Mouse (Mus musculus) neural tube, embryonic 10.5 days (tissue): ENCODE results near the gene Sidt1.

Experiments
- DNase-seq: peaks from one replicate; pipeline ENCODE4 v3.0.0-alpha.2; 2017; ENCODE audit warnings: low spot score; ENCODE audit errors: extremely low spot score

Sidt1 gene

DNA sequence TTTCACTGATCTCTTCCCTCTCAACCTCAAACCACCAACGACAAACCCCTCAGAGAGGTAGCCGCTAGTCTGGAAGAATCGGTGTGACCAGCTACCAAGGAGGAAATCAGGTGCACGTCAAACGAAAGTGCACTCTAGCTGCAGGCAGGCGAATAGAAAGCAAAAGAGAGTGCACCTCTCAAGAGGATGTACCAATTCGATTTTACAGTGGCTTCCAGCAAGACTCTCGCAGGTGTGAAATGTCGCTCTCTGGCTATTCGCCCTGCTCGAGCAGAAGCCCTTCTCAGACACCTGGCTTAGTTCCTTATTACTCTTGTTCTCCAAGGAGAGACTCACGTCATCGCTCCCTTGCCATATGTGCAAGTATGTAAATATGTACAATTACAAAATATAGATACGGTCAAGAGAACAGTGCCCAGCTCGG is at the start of gene Sidt1:
Gene Sidt1, minus strand, starts transcription at position 336 of the 424 bp plus-strand sequence.
- no peak for DNase-seq

DNA sequence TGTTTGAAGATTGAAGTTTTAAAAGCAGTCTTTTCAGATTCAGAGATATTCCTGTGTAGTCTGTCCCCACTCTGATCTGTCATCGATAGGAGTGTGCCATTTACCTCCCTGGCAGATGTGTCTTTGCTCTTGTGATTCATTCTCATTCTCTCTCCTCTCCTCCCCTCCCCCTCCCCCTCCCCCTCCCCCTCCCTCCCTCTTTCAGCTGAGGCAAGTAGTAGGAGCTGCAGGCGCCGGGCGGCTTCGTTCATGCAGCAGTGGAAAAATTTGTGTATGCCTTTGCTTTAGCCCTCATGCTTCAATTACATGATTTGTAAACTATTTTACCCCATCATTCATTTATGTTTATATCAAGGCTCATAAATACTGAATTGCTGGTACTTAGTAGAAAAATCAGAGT is 48.6 kb upstream of the Sidt1 start:
- peak; percentile 22 for DNase-seq

DNA sequence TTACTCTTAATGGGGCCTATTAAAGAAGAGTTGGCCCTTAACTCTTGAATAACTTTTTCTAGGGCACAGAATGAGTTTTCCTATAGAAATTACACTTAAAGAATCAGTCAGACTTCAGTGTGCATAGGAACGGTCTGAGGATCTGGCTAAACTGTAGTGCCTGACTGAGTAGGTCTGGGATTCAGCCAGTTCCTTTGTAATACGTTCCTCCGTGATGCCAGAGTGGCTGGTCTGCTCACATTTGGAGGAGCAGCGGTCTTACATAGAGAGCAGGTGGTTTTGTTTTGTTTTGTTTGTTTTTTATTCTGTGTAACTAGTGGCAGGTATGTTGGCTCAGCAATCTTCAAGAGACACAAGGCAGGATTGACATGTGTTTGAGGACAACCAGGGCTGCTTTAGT is 47.0 kb upstream of the Sidt1 start:
- no peak for DNase-seq

DNA sequence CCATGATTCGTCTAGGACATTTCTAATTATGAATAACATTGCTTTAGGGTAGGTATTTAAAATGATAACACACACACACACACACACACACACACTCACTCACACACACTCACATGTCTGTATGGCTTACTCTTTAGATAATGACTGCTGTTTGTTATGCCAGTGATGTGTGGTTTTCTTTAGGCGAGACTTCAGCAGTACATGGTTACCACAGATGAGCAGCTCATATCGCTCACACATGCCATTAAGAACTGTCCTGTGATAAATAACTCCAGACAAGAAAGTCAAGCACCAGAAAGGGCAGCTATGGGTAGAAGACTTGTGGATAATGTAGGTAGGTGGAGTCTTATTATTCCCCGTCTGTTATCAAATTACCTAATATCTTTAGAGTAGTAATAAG is 42.5 kb upstream of the Sidt1 start:
- DNase-seq, result no peak

DNA sequence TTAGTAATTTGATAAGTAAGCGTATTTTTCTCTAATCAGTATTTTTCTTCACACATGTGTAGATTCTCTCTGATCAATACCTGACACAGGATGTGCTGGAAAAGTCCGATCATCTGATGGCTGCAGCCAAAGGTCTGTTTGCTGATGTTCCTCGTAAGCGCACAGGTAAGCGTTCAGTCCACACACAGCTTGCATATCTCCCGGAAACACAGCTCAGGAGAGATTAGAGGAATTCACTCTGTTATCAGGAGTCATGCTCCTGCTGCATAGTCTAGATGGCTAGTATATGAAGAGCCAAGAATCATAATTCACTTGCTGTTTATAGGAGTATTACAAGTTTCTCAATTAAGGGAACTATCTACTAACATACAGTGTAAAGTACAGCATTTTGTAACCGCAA is 32.5 kb upstream of the Sidt1 start:
- no peak for DNase-seq

DNA sequence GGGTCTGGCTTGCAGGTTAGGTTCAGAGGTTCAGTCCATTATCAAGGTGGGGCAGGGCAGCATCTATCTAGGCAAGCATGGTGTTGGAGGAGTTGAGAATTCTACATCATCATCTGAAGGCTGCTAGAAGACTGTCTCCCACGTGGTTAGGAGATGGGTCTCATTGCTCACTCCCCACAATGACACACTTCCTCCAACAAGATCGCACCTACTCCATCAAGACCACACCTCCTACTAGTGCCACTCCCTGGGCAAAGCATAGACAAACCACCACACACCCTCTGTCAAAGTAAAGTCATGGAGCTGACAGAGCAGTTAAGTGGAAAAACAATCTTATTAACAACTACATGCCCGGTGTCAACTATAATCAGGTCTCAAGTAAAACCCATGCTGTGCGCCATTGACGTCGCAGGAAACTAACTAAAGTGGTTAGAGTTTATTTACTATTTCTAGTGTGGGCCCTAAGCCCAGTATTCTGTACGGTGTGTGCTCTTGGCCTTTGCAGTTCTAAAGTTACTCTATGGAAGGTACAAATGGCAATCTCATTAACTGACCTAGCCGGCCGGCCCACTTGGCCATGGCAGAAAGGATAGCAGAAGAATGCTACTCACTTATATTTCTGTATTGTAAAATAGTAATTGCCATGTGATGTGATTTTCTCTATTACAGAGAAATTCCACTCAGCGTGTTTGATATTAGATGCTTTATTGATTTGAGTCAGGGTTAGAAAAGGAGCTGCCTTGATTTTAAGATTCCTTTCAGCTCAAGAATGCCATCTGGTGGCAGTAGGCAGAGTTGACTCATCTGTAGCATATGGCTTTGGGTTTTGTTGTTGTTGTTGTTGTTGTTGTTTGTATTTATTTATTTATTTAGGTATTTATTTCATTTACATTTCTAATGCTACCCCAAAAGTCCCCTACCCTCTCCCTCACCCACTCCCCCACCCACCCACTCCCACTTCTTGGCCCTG is 29.2 kb upstream of the Sidt1 start:
- no peak for DNase-seq

DNA sequence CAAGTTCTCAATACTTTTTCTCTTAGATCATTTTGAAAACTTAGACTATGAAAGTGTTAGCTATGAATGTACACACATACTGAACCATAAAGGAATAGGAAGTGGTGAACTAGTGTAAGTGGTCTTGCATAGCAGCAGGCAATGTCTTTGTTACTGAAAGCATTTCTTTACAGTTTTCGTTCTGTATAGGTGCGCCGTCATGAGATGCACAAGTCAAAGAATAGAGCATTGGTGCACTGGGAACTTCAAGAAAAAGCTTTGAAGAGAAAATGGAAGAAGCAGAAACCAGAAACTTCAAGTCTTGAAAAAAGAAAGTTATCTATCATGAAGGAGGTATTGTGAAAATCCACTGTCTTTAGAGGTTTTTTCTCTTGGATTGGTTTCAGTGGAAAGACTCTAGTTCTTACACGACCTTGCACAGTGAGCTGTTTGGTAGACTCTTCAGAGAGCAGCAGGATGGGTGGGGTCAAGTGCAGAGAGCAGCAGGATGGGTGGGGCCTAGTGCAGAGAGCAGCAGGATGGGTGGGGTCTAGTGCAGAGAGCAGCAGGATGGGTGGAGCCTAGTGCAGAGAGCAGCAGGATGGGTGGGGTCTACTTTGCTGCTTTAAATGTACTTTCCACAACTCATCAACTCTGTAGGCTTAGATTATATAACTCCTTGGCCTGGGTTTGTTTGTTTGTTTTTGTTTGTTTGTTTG is 24.7 kb upstream of the Sidt1 start:
- no peak for DNase-seq

DNA sequence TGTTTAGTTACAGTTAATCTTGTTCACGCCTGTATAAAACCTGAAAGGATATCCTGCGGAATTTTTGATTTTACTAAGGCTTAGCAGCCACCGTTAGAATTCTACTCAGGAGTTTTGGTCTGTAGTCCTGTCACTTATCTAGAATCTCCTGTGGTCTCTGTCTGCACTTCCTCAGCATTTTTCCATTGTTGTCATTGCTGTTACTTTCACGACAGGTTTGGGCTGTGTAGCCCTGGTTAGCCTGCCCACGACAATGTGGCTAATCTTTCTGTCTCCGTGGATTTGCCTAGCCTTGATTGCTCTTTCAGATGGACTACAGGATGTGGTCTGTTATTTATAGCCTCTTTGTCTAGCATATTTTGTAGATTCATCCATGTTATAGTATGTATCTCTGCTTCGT is 23.3 kb upstream of the Sidt1 start:
- DNase-seq, result no peak

DNA sequence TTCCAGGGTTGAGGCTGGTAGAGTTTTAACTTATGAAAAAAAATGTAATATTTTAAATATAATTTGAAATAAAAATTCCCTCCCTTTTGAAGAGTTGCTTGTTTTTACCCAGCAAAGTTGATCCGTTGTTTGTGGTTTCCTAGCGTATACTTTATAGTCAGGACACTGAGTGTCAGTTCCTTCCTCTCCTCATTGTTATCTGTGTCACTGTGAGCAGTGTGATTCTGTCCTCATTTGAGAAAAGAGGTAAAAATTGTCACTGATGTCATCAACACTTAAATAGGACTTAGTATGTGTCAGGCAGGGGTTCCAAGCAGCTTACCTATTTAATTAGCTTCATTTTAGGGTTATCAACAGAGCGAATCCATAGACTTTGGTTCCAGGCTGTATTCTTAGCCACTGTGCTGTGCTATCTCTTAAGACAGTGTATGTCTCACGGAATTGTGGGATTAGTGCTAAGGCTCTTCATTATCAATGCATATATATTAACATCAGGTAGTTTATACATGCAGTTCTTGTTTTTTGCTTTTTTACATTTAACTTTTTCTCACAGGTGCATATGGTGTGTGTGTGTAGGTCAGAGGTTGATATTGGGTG is 16.9 kb upstream of the Sidt1 start:
- no peak for DNase-seq

DNA sequence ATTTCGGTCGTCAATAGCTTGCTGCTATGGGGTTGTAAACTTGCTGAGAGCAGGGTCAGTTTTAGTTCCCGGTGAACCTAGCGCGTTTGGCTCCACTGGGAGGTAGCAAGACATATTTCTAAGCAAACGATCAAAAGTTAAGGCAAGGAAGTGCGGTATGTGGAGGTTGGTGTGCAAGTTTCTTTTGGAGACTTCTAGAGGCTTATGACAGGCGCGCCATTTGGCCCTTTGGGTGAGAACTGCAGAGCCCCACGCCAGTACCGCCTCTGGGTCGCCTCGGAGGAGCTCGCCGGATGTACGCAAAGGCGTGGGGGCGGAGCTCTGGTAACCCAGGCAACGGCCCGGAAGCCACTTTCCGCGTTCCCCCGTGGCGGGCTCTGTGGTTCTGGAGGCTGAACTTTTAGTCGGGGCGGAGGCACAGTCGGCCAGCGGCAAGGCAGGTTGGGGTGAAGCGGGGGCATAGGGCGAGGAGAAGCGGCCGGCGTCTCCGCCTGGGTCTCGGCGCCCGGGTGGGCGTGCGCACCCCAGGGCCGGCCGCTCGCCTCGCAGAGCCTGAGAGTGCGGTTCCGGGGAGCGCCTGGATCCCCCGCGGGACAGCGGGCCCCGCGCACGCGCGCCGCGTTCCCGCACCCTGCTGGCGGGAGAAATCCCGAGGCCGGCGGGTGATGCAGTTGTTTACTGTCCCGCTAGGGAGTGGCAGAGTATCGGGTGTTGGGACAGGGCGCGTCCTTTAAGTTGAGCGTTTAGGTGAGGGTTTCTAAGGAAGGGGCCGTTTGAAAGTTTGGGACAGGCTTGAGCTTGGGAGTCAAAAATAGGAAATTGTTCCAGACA is 14.3 kb upstream of the Sidt1 start, which contains the start of gene Spice1:
Gene Spice1, plus strand, starts transcription at position 51 of the 831 bp plus-strand sequence.
- peak; percentile 96 for DNase-seq

DNA sequence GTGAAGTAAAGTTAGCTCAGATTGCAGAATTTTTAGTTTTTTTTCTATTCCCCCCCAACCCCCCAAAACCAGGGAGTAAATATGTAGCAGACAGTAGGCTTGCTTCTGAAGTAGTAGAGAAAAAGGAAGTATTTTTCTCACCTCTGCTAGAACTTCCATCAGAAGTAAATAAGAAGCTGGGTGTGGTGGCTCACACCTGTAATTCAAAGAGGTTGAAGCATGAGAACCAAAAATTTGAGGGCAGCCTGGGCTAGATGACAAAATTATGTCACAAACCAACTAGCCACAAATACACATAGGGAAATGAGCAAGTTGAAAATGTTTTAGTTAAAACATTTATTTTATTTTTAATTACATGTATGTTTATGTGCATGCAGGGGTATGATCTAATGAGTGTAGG is 4.5 kb upstream of the Sidt1 start:
- no peak for DNase-seq

DNA sequence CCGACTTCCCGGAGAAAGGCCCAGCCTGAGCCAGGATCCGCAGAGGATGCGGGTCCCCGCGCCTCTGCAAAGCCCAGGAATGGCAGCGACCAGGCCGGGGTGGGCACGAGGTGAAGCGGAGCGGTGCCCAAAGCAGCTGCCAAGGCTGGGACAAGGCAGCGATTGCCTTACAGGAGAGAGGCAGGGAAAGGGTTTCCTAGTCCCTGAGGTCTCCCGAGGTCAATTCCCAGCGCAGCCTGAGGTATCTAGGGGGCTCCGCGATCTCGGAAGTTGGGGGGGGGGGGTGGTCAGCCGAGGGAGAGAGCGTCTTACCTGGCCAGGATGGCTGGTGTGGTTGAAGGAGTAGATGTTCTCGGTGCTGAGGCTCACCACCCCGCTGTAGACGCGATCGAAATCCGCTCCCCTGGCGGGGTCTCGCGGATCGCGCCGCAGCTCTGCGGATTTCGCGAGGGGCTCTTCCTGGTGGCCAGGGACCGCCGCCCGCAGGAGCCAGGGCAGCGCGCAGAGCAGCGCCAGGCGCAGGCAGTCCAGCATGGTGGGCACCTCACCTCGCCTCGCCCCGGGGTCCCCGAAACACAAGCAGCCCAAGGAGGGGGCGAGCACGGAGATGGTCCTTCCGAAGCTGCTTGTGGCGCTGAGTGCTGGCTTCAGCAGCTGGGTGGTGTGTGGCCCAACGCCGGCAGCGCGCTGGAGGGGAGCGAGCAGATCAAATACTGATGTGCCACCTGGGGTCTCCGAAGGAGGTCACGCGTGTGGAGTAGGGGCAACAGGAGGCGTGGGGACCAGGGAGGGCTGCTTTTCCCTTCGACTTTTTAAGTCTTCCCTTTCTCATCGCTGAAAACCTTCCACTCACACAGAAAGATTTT is 768 bp downstream of the Sidt1 start:
- DNase-seq, result peak; percentile 67

DNA sequence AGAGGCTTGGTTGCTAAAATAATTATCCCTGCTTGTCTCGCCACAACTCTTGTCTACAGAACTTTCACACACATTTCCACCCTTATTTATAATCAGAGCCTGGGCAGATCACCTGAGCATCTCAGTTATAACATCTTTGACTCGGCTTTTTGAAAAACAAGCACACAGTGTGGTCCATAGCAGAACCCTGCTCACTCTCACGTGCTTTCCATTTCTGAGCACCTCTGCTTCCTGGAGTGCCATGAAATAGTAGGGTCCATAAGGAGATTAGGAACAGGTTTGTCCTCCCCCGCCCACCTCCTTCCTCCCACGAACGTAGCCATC is 1.4 kb downstream of the Sidt1 start:
- DNase-seq, result no peak

DNA sequence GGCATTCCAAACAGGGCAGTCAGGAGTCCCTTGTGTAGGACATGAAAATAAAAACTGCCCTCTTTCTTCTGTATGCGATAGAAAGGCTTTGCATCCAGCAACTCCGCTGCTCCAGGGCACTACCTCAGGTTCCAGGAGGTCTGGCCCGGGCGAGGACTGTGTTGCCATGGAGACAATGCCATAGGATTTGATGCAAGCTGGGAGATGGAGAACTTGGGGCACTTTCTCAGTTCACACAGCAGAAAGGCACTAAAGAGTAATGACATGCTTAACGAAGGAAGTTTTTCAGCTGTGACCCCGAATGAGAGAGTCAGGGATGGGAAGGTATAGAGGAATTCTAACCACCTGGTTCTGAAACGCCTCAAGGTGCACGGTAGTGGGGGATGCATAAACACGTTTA is 1.8 kb downstream of the Sidt1 start:
- DNase-seq, result no peak

DNA sequence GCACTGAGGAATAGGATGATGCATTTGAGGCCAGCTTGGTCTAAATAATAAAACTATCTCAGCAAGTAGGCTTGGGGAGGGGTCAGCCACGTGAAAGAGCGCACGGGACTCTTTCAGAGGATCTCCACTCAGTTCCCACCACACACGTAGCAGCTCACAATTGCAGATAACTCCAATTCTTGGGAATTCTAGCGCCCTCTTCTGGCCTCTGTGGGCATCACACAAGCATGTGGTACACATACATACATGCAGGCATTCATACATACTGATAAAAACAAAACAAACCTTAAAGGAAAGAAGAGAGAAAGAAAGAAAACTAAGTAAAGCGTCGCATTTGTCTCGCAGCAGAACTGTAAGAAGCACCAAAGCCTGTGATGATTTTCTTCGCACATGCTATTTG is 2.3 kb downstream of the Sidt1 start:
- DNase-seq, result no peak

DNA sequence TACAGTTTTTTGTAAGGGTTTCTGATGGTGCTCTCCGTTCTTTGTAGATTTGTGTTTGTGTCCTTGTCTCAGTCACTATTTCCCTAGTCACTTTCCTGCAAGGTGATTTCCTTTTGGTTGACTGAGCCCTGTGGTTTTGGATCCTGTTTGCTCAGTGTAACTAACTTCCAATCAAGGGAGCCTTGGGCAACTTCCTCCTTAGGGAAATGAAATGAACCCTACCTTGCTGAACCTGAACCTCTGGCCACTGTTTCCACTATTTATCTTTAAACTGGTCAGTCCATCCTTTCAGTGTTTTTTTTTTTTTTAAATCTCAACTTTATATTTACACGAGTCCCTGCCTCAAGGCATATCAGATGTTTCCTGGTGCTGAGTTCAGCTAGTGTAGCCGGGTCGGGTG is 4.4 kb downstream of the Sidt1 start:
- DNase-seq, result no peak

DNA sequence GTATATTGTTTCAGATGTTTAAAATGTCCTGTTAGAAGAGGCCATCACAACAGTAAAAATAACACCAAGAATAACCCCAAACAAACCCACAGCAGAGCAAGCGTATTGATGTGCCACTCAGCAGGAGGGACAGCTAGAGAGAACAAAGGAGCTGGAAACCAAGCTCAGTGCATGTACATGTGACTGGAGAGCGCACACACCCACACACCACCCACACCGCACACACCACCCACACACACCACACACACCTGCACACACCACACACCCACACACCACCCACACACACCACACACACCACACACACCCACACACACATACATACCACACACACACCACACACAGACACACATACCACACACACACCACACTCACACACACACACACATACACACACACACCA is 12.8 kb downstream of the Sidt1 start:
- no peak for DNase-seq

DNA sequence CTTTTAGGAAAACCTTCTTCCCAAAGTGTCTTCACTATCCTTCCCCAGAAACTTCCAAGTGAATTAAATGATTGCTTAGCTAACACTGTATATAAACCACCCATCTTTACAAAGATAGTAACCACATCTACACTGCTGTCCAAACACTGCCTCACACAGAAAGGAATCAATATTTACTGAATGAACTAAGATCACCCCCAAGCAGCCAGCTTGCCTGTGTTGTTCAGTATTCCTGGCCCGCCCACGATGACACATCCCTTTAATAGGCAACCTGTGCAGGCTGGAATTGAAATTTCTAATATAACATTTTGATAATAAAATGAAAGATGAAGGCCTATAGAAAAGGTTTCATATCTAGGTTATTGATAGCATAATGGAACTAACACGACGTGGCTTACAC is 16.6 kb downstream of the Sidt1 start:
- no peak for DNase-seq

DNA sequence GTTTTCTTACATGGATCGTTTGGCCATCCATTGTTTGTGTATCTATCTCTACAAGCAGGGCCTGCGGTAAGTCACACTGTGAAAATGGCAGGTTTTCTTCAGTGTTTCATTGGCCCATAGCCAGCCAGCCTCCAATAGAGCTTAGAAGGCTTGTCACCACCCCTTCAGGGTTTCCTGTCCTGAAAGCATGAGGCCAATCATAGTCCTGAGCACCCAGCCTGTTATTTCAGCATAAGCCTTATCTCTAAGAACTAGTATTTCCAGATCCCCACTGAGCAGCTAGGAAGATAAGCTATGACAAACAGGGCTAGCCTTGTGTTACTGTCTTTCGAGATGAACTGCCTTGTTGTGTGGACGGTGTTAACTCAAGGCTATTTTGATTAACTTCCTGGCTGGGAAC is 19.6 kb downstream of the Sidt1 start:
- DNase-seq, result no peak

DNA sequence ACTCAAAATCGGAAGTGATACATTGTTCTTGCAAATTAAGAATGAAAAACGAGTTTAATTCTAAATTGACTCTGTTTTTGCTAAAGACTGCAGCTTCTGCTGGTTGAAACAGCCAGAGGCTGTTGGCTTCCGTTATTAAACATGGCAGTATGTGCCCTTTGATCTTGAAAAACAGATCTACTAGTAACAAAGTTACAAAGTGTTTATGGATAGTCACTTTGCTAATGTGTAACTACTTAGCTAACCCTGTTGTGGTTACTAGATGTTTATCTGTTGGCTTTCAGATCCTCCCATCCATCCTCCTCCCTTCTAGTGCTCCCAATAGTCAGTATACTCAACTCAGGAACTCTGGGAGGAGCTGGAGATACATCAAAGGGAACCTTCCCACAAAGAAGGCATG is 27.4 kb downstream of the Sidt1 start:
- DNase-seq, result no peak

DNA sequence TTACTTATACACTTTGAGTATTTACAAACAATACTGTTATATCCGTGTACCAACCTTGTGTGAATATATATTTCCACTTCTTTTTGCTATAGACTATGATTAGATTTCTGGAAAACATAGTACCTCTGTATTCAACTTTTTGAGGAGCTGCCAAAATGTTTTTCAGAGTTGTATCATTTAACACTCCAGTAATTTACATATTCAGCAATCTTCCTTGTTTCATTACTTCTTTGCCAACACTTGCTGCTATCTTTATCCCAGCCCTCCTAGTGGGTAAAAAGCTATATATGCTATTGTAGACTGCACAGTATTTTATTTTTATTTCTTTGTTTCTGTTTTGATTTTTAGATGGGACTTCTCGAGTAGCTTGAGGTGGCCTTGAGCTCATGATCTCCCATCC is 29.2 kb downstream of the Sidt1 start:
- DNase-seq, result no peak
